Mouse (Mus musculus): ENCODE measurements around the gene Foxo1. TPM values are rescaled to one million over a fixed set of nuclear protein-coding genes. Genes with fewer than 3 reads are reported as not detected.
A peak's percentile ranks its signal among the peaks of the same experiment; 100 is the strongest.

Foxo1 gene
- total RNA-seq, 2 experiments from 2014 or later: 13.2 to 13.5 TPM

- DNase-seq: no peak
Observed at GRCm38 (mm10) chr3:52369881-52370428, 101.8 kb downstream of the Foxo1 start.

- no peak for DNase-seq
Observed at GRCm38 (mm10) chr3:52376974-52377373, 108.8 kb downstream of the Foxo1 start.

DNA sequence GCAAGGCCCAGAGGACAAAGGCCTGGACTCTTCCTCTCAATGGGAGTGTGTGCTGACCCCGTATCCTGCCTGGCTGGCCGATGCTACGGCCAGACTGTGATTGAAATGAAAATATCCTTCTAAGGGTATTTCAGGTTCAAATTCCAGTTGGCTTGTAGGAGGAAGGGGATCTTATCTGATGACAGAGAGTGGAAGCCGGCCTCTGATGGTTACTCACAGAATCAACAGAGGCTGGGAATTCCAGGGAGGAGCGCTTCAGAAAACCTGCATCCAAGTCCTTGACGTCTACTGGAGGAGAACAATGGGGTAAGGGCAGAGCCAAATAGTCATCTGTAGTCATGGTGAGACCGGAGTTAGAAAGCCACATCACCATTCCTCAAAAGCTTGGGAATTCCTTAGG, 115.2 kb downstream of the Foxo1 start:
- DNase-seq: no peak

DNA sequence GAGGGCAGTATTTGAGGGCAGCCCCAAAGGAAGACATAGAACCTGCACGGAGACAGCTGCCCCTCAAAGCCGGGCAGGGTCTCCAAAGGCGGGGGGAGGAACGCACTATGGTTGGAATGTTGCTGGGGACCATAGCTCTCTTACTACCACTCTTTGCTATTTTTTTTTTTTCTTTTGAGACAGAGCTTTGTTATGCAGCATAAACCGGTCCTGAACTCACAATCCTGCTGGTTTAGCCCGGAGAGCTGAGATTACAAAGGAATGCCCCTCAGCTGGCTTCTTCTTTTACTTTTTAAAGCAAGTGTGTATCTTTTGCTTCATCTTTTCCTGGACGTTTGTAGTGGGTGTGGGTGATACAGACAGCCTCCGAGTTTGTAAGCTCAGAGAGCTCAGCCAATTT, 118.2 kb downstream of the Foxo1 start:
- no peak for DNase-seq

- no peak for DNase-seq
Observed at GRCm38 (mm10) chr3:52390321-52390720, 122.2 kb downstream of the Foxo1 start.

DNA sequence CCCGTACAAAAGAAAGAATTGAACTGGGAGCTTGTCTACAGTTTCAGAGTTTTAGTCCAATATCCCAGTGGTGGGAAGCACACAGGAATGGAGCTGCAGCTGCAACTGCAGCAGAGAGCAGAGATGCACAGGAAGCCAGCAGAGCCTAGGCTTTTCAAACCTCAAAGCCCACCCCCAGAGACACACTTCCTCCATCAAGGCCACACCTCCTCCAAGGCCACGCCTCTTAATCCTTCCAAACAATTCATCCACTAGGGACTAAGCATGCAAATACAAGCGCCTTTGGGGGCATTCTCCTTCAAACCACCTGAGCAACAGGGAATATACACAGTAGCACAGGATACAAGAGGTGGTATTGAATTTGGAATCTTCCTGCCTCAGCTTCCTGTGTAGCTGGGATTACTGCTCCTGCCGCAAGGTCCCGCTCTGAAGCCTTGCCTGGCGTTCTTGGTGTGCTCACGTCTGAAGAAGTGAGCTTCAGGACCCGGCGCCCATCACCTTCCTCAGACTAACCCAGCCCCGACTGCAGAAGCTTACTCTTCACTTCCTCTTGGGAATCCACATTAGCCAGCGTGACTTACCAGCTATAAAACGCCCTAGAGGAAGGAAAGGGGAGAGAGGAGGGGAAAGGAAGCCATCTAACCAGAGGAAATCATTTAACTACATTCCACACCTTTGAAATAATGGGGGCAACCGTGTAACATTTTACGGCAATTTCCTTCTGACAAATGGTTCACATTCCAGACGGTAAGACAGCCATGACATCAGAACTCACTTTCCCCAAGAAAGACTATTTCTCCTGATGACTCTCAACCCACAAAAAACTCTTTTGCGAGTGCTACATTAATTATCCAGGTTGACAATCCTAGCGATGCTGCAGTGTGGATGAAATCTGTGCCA, 122.9 kb downstream of the Foxo1 start:
- DNase-seq: no peak

GRCm38 (mm10) chr3:52391897-52392296, 123.8 kb downstream of the Foxo1 start:
- no peak for DNase-seq

DNA sequence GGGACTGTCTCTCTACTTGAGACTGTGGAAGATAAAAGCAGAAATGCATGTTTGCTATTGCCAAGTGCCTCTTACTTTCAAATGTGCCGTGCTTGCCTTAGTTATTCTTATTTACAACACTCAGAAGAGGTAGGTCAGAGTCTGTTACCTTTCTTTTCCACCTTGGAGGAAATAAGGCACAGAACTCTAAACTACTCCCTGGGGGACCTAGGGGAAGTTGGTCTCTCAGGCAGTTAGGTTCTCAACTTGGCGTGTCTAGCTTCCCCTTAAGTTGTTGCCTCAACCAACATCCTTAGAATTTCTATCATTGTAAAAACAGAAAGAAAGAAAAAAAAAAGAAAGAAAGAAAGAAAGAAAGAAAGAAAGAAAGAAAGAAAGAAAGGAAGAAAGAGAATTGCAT, 124.4 kb downstream of the Foxo1 start:
- DNase-seq: no peak

DNA sequence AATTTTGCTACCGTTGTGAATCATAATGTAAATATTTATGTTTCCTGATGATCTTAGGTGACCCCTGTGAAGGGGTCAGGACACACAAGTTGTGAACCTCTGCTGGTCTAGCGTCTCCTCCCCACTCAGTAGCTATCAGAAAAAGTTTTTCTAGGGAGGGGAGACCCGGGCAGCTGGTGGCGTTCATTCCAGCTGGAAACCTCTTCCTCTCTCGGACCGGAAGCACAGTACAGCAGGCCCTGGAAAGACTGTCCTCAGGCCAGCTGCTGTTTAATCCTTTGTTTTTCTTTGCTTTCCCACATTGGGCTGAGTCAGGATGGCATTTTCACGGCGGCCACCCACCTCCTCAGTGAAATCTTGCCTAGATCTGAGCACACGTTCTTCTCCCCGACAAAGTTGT, 125.0 kb downstream of the Foxo1 start:
- no peak for DNase-seq

DNA sequence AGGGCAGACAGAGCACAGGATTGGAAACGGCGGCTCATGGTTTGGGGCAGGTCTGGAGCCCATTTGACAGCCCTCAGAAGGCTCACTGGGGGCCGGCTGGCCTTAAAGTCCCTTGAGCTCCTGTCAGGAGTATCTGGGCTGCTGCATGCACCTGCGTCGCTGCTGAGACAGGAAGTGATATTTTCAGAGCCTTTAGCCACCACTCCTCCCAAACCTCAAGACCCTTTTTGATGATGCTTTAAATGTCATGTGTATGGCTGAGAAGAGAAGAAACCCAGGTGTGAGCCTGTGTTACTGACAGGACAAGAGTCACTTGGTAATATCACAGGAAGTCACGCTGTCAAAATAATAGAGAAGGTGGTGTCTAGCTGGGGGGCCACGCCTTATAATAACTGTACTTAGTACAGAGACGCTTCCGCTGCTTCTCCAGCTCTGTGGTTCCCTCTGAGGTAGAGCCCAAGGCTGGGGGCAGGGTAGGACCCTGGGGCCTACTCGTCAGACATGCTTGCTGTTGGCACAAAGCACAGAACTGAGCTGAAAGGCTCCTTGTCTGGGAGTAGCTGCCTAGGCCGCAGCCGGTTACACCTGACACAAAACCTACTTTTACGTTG, 128.1 kb downstream of the Foxo1 start:
- no peak for DNase-seq

DNA sequence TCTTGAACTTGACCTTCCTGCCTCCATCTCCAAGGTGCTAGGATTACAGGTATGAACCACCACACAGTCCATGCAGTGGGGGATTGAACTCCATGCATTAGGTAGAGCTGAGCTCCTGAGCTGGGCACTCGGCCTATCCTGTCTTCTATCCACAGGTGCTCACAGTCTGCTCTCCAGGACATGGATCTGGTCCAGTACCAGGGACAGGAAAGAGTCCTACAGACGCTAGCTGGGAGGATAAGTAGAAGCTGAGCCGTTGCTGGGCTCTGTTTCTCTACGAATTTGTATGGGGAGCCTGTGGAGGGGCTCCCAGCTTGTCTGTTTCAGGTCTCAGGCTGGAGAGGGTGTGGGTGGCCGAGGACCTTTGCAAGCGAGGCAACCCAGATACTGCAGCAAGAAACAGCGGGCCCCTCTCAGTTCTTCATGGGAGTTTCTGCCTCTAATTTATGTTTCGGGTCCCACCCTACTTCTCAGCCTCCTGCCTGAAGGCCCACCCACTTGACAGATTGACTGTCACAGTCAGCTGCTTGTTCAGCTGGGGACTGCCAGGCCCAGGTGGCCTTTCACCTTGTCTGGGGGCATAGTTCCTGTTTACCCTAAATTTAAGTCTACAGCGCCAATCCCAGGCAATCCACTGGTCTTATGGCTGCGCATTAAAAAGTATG, 128.9 kb downstream of the Foxo1 start:
- DNase-seq: no peak

- no peak for DNase-seq
Observed at GRCm38 (mm10) chr3:52397961-52398360, 129.8 kb downstream of the Foxo1 start.

- no peak for DNase-seq
Observed at GRCm38 (mm10) chr3:52400284-52401161, 132.4 kb downstream of the Foxo1 start.

DNA sequence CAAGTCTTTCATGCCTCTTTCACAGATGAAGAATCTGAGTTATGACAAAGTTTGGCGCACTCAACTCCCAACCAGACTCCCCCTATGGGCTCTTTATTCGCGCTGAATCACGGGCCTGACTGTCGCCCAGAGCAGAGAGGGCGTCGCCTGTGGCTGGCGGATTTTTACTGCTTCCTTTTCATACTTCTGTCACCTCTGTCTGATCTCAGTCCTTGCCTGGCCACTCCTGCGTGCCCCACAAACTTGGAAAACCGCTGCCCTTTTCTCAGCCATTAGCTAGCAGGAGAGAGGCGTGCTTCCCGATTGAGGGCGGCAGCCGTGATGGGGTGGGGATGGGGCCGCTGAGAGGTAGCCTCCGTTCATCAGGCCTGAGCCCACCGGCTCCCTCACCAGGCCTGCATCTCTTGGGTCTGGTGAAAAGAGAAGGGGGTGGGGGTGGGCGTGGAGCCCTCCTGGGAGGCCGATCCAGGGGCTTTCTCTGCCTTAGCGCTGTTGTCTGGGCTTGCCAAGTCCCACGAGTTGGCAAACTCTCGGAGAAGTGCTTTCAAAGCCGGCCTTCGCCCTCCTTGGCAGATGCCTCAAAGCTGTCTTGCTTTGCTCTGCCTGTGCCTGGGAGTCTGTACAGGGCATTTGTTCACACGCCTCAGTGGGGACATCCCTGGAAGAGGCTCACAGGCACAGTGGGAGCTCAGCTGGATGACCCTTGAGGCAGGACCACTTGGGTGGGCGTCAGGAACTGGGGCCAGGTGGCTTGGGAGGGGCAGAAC, 133.2 kb downstream of the Foxo1 start:
- DNase-seq: peak; percentile 59

Other genes starting within 250 kb of the Foxo1 start
- 1 to 10 TPM; 7.1 TPM for gene Maml3, start 163.3 kb upstream of the Foxo1 start, total RNA-seq (2021)

All from heart, postnatal 4 days (tissue).